In the genomic region with DNA sequence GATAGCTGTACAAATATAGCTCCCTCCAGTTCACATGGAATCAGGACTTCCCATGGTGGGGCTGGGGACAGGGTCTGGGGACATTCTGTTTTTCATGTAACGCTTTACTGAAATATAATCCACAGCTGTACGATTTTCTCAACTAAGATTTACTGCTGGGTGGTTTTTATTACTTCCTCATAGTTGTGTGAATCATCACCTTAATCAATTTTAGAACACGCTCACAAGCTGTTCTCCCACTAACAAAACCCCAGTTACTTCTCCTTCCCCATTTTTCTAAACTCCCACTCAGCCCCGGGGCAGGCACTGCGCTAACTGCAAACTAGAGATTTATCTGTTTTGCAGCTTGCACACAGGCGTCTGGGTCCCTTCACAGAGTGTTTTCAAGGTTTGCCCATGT, we compare ENCODE assay signal across 16 mouse cellular contexts. TPM values are rescaled to one million over a fixed set of nuclear protein-coding genes. Genes with fewer than 3 reads are reported as not detected.
A peak's percentile ranks its signal among the peaks of the same experiment; 100 is the strongest.
DNase-seq lines count a peak whose midpoint lies in the region; TF ChIP-seq lines count a peak whose summit lies in the region.
"Had no signal": no experiment of that assay in that cellular context is flagged by ENCODE, and none has a peak within 500 bp of the region (broad histone marks: within the 10 kb centered on the region; RNA-seq: fewer than 3 reads in every experiment).

No protein-coding gene starts in this region.

- DNase-seq in kidney, adult 2 months = peak; percentile 11
- no peak for DNase-seq in kidney, postnatal 25 days
- peak; percentile 14 for DNase-seq in lung, postnatal 25 days (ENCODE audit: low spot score)
- no peak for DNase-seq in lung, adult 2 months
- DNase-seq in c-Kit-positive CD71-negative TER-119-negative erythroid progenitor cells, embryonic 14.5 days (ENCODE audit: low read depth) = peak; percentile 24
- peak; percentile 34 to 36 for DNase-seq in monocyte, adult 2 months (ENCODE audit: low read depth in 1 of 2, low spot score in 2 of 2)
- DNase-seq in midbrain, embryonic 10.5 days (ENCODE audit: low spot score) = no peak
- no peak for DNase-seq in thymus, adult 18-20 months
- DNase-seq: adrenal gland, adult 2 months; cerebellum, adult 2 months; gastrocnemius, postnatal 36 days had no signal

- H3K4me1 ChIP-seq in kidney, adult 2 months (ENCODE audit: control insufficient read depth, insufficient read depth, low read length) = peaks cover 5% of the 10 kb centered on the region; the same call in 1 of the 2 replicates
- no peaks in the 10 kb centered on the region for H3K4me1 ChIP-seq in lung, adult 2 months (ENCODE audit: control insufficient read depth, insufficient read depth, low read length)
- peaks cover 6% of the 10 kb centered on the region for H3K4me1 ChIP-seq in midbrain, embryonic 10.5 days
- H3K4me1 ChIP-seq: embryonic facial prominence, embryonic 10.5 days; heart, embryonic 15.5 days; lung, embryonic 15.5 days had no signal

- peak overlapping the region; percentile 31; the same call in 1 of the 2 replicates for H3K27ac ChIP-seq in kidney, adult 2 months (ENCODE audit: insufficient read depth, low read depth, low read length)
- no peak overlapping the region for H3K27ac ChIP-seq in midbrain, embryonic 10.5 days (replicated peaks)
- H3K27ac ChIP-seq: embryonic facial prominence, embryonic 10.5 days; forebrain, embryonic 13.5 days; heart, embryonic 15.5 days; limb, embryonic 12.5 days; lung, embryonic 15.5 days had no signal

- no peaks in the 10 kb centered on the region for H3K27me3 ChIP-seq in kidney, adult 2 months (replicated peaks; ENCODE audit: control insufficient read depth, insufficient read depth, low read length)
- H3K27me3 ChIP-seq in midbrain, embryonic 10.5 days (ENCODE audit: low read depth, poor library complexity, severe bottlenecking) = no peaks in the 10 kb centered on the region
- H3K27me3 ChIP-seq: forebrain, embryonic 13.5 days; heart, embryonic 15.5 days; limb, embryonic 12.5 days; lung, embryonic 15.5 days had no signal

- TF ChIP-seq CTCF in kidney, adult 2 months (conservative IDR thresholded peaks at IDR 0.05; ENCODE audit: insufficient read depth, insufficient read length, low read depth, low read length) = no peak
- no peak for TF ChIP-seq CTCF in lung, adult 2 months (IDR thresholded peaks at IDR 0.05; ENCODE audit: insufficient read depth, low read length)

- no peak for TF ChIP-seq POLR2A in kidney, adult 2 months (IDR thresholded peaks at IDR 0.05; ENCODE audit: low read depth, low read length)
- TF ChIP-seq POLR2A in lung, adult 2 months (IDR thresholded peaks at IDR 0.05; ENCODE audit: borderline replicate concordance, extremely low read depth, low read depth, low read length) = no peak

- no peak overlapping the region for H3K4me3 ChIP-seq in kidney, adult 2 months (ENCODE audit: insufficient read depth, low read depth, low read length)
- H3K4me3 ChIP-seq in lung, adult 2 months (replicated peaks; ENCODE audit: extremely low read depth, low read depth, low read length) = no peak overlapping the region
- H3K4me3 ChIP-seq in midbrain, embryonic 10.5 days = no peak overlapping the region
- H3K4me3 ChIP-seq: embryonic facial prominence, embryonic 10.5 days; forebrain, embryonic 13.5 days; heart, embryonic 15.5 days; limb, embryonic 12.5 days; lung, embryonic 15.5 days had no signal

- H3K36me3 ChIP-seq in kidney, adult 2 months (ENCODE audit: control insufficient read depth, insufficient read depth, low read length) = no peaks in the 10 kb centered on the region
- no peaks in the 10 kb centered on the region for H3K36me3 ChIP-seq in midbrain, embryonic 10.5 days
- H3K36me3 ChIP-seq: embryonic facial prominence, embryonic 10.5 days; heart, embryonic 15.5 days; limb, embryonic 12.5 days; lung, embryonic 15.5 days had no signal

- no peaks in the 10 kb centered on the region for H3K9me3 ChIP-seq in midbrain, embryonic 10.5 days (replicated peaks)
- H3K9me3 ChIP-seq: embryonic facial prominence, embryonic 10.5 days; forebrain, embryonic 13.5 days; heart, embryonic 15.5 days; limb, embryonic 12.5 days; lung, embryonic 15.5 days had no signal

- 40% methylated on average over 6 of the region's 6 CpGs for WGBS in kidney, adult 2 months
- 70% methylated on average over 6 of the region's 6 CpGs for WGBS in lung, adult 2 months
- WGBS in midbrain, embryonic 10.5 days = 90% methylated on average over 6 of the region's 6 CpGs

RNA-seq across cellular contexts. Expression of a gene that starts 28.8 kb away (rescaled TPM):
- polyA plus RNA-seq in kidney, adult 2 months (2012; rRNA removed) = 26.5 and 27.1 TPM in 2 replicates
- 29.0 and 45.2 TPM in 2 replicates for polyA plus RNA-seq in lung, adult 2 months (2012; rRNA removed)
- 8.7 and 10.5 TPM in 2 replicates for polyA plus RNA-seq in midbrain, embryonic 10.5 days (2016; fragmentation: Nextera tagmentation; extraction: Ambion mirVana)

Comparison
In these comparisons a context has a peak if more than half of its experiments do, and no peak if none do; other contexts are left out.
1. DNase-seq: peak in kidney, adult 2 months (single experiment), lung, postnatal 25 days (single experiment), c-Kit-positive CD71-negative TER-119-negative erythroid progenitor cells, embryonic 14.5 days (single experiment) and monocyte, adult 2 months (2 of 2); none in kidney, postnatal 25 days (0 of 2), lung, adult 2 months (single experiment), midbrain, embryonic 10.5 days (single experiment) and thymus, adult 18-20 months (0 of 2).